Mouse (Mus musculus) heart, embryonic 10.5 days (tissue): ENCODE data around the gene Pcmt1. TPM values are rescaled to one million over a fixed set of nuclear protein-coding genes. Genes with fewer than 3 reads are reported as not detected.

Experiments
- polyA plus RNA-seq: library from polyadenylated mRNA; unstranded; fragments of >200 nt; fragmentation: Nextera tagmentation; extraction: Ambion mirVana; gene quantifications from 2 replicates; pipeline ENCODE4 v1.2.1, GENCODE M21; 2016

Gene Pcmt1
- polyA plus RNA-seq, 1 experiment from 2014 or later = 143 TPM

Other genes starting within 250 kb of the Pcmt1 start
- gene Ulbp1, start 207.5 kb downstream of the Pcmt1 start, polyA plus RNA-seq = 5.6 and 6.3 TPM in 2 replicates
- gene Lrp11, start 91.3 kb downstream of the Pcmt1 start, polyA plus RNA-seq = 3.5 and 3.7 TPM in 2 replicates
- gene Nup43, start 13.6 kb downstream of the Pcmt1 start, polyA plus RNA-seq = 55.5 and 72.0 TPM in 2 replicates
- 3.6 and 4.7 TPM in 2 replicates for gene Lats1, start 78 bp upstream of the Pcmt1 start, polyA plus RNA-seq
- gene Katna1, start 44.9 kb upstream of the Pcmt1 start, polyA plus RNA-seq = 42.8 and 57.9 TPM in 2 replicates
- gene Ginm1, start 111.7 kb upstream of the Pcmt1 start, polyA plus RNA-seq = 72.4 and 74.5 TPM in 2 replicates
- 31.2 and 38.8 TPM in 2 replicates for gene Ppil4, start 111.8 kb upstream of the Pcmt1 start, polyA plus RNA-seq
- gene Zc3h12d, start 151.3 kb upstream of the Pcmt1 start, polyA plus RNA-seq = 0.11 and 0.12 TPM in 2 replicates